Mouse (Mus musculus): ENCODE data around the gene Irgm1. TPM values are rescaled to one million over a fixed set of nuclear protein-coding genes. Genes with fewer than 3 reads are reported as not detected.

The Irgm1 gene
- polyA plus RNA-seq, 1 experiment, result 9.1 TPM

- peaks cover 25% of the 10 kb centered on the region for H3K36me3 ChIP-seq (ENCODE audit: control insufficient read depth, insufficient read depth)
- no peak for TF ChIP-seq CTCF (IDR thresholded peaks at IDR 0.05; ENCODE audit: control insufficient read depth, insufficient read depth, insufficient read length)
- no peak for TF ChIP-seq CEBPB (IDR thresholded peaks at IDR 0.05; ENCODE audit: low read depth)
- TF ChIP-seq FOSL1 (IDR thresholded peaks at IDR 0.05; ENCODE audit: insufficient read depth, low read length, poor library complexity, severe bottlenecking), result no peak
- no peak for TF ChIP-seq MAX (IDR thresholded peaks at IDR 0.05)
- no peak for TF ChIP-seq MYOG (IDR thresholded peaks at IDR 0.05; ENCODE audit: control insufficient read depth, extremely low read depth, insufficient read length)
- TF ChIP-seq MYOD1 (IDR thresholded peaks at IDR 0.05; ENCODE audit: control insufficient read depth, insufficient read length, low read depth), result no peak
- no peak for TF ChIP-seq USF1 (IDR thresholded peaks at IDR 0.05; ENCODE audit: low read depth)
- H3K4me3 ChIP-seq (ENCODE audit: insufficient read depth, poor library complexity, severe bottlenecking), result peak overlapping the region; percentile 78
- H3K79me2 ChIP-seq (ENCODE audit: control insufficient read depth, insufficient read depth), result peaks cover 41% of the 10 kb centered on the region
- H3ac ChIP-seq (ENCODE audit: control insufficient read depth, insufficient read length, low read depth), result no peak overlapping the region
- H3K79me3 ChIP-seq (ENCODE audit: low read depth), result peaks cover 33% of the 10 kb centered on the region
- no peaks in the 10 kb centered on the region for H3K27me3 ChIP-seq (ENCODE audit: control insufficient read depth, insufficient read depth, insufficient read length)
Measured at GRCm38 (mm10) chr11:48817794-48818193, 53.7 kb downstream of the Irgm1 start.

- H3ac ChIP-seq (ENCODE audit: control insufficient read depth, insufficient read length, low read depth), result peak within 1 kb of the TSS; percentile 94
- peaks cover 33% of the 10 kb centered on the region for H3K36me3 ChIP-seq (ENCODE audit: control insufficient read depth, insufficient read depth)
- peak within 1 kb of the TSS; percentile 78 for H3K4me3 ChIP-seq (ENCODE audit: insufficient read depth, poor library complexity, severe bottlenecking)
- TF ChIP-seq MAX (IDR thresholded peaks at IDR 0.05) (no peak), CTCF (IDR thresholded peaks at IDR 0.05; ENCODE audit: control insufficient read depth, insufficient read depth, insufficient read length) (no peak), USF1 (IDR thresholded peaks at IDR 0.05; ENCODE audit: low read depth) (no peak), FOSL1 (IDR thresholded peaks at IDR 0.05; ENCODE audit: insufficient read depth, low read length, poor library complexity, severe bottlenecking) (no peak), CEBPB (IDR thresholded peaks at IDR 0.05; ENCODE audit: low read depth) (no peak), MYOG (IDR thresholded peaks at IDR 0.05; ENCODE audit: control insufficient read depth, extremely low read depth, insufficient read length) (no peak), MYOD1 (IDR thresholded peaks at IDR 0.05; ENCODE audit: control insufficient read depth, insufficient read length, low read depth) (no peak)
- peaks cover 41% of the 10 kb centered on the region for H3K79me2 ChIP-seq (ENCODE audit: control insufficient read depth, insufficient read depth)
- no peaks in the 10 kb centered on the region for H3K27me3 ChIP-seq (ENCODE audit: control insufficient read depth, insufficient read depth, insufficient read length)
- H3K79me3 ChIP-seq (ENCODE audit: low read depth), result peaks cover 33% of the 10 kb centered on the region
Measured at GRCm38 (mm10) chr11:48816800-48817665, 54.5 kb downstream of the Irgm1 start, which contains the start of gene Trim41. Gene Trim41, minus strand, starts transcription at chr11:48817353.

- H3K79me3 ChIP-seq (ENCODE audit: low read depth), result peaks cover 33% of the 10 kb centered on the region
- TF ChIP-seq MYOG (IDR thresholded peaks at IDR 0.05; ENCODE audit: control insufficient read depth, extremely low read depth, insufficient read length) (no peak), MYOD1 (IDR thresholded peaks at IDR 0.05; ENCODE audit: control insufficient read depth, insufficient read length, low read depth) (no peak), CEBPB (IDR thresholded peaks at IDR 0.05; ENCODE audit: low read depth) (no peak), USF1 (IDR thresholded peaks at IDR 0.05; ENCODE audit: low read depth) (no peak), CTCF (IDR thresholded peaks at IDR 0.05; ENCODE audit: control insufficient read depth, insufficient read depth, insufficient read length) (no peak)
- H3K27me3 ChIP-seq (ENCODE audit: control insufficient read depth, insufficient read depth, insufficient read length), result no peaks in the 10 kb centered on the region
- peaks cover 41% of the 10 kb centered on the region for H3K79me2 ChIP-seq (ENCODE audit: control insufficient read depth, insufficient read depth)
- peaks cover 40% of the 10 kb centered on the region for H3K36me3 ChIP-seq (ENCODE audit: control insufficient read depth, insufficient read depth)
- peak overlapping the region; percentile 75 for H3ac ChIP-seq (ENCODE audit: control insufficient read depth, insufficient read length, low read depth)
- peak overlapping the region; percentile 78 for H3K4me3 ChIP-seq (ENCODE audit: insufficient read depth, poor library complexity, severe bottlenecking)
Measured at GRCm38 (mm10) chr11:48816281-48816781, 55.2 kb downstream of the Irgm1 start.

GRCm38 (mm10) chr11:48815851-48816250 is 55.6 kb downstream of the Irgm1 start:
- Histone ChIP-seq H3K4me3 (ENCODE audit: insufficient read depth, poor library complexity, severe bottlenecking) (peak overlapping the region; percentile 78), H3ac (ENCODE audit: control insufficient read depth, insufficient read length, low read depth) (peak overlapping the region; percentile 75), H3K79me2 (ENCODE audit: control insufficient read depth, insufficient read depth) (peaks cover 41% of the 10 kb centered on the region), H3K27me3 (ENCODE audit: control insufficient read depth, insufficient read depth, insufficient read length) (no peaks in the 10 kb centered on the region), H3K79me3 (ENCODE audit: low read depth) (peaks cover 33% of the 10 kb centered on the region), H3K36me3 (ENCODE audit: control insufficient read depth, insufficient read depth) (peaks cover 45% of the 10 kb centered on the region)
- TF ChIP-seq MAX (IDR thresholded peaks at IDR 0.05), result no peak
- TF ChIP-seq FOSL1 (IDR thresholded peaks at IDR 0.05; ENCODE audit: insufficient read depth, low read length, poor library complexity, severe bottlenecking), result no peak
- no peak for TF ChIP-seq CTCF (IDR thresholded peaks at IDR 0.05; ENCODE audit: control insufficient read depth, insufficient read depth, insufficient read length)
- TF ChIP-seq USF1 (IDR thresholded peaks at IDR 0.05; ENCODE audit: low read depth), result no peak
- no peak for TF ChIP-seq MYOD1 (IDR thresholded peaks at IDR 0.05; ENCODE audit: control insufficient read depth, insufficient read length, low read depth)
- no peak for TF ChIP-seq MYOG (IDR thresholded peaks at IDR 0.05; ENCODE audit: control insufficient read depth, extremely low read depth, insufficient read length)
- TF ChIP-seq CEBPB (IDR thresholded peaks at IDR 0.05; ENCODE audit: low read depth), result no peak

- Histone ChIP-seq H3K79me2 (ENCODE audit: control insufficient read depth, insufficient read depth) (peaks cover 41% of the 10 kb centered on the region), H3K79me3 (ENCODE audit: low read depth) (peaks cover 33% of the 10 kb centered on the region), H3K27me3 (ENCODE audit: control insufficient read depth, insufficient read depth, insufficient read length) (no peaks in the 10 kb centered on the region), H3K4me3 (ENCODE audit: insufficient read depth, poor library complexity, severe bottlenecking) (no peak overlapping the region), H3ac (ENCODE audit: control insufficient read depth, insufficient read length, low read depth) (no peak overlapping the region), H3K36me3 (ENCODE audit: control insufficient read depth, insufficient read depth) (peaks cover 65% of the 10 kb centered on the region)
- TF ChIP-seq CTCF (IDR thresholded peaks at IDR 0.05; ENCODE audit: control insufficient read depth, insufficient read depth, insufficient read length) (no peak), MYOG (IDR thresholded peaks at IDR 0.05; ENCODE audit: control insufficient read depth, extremely low read depth, insufficient read length) (no peak), CEBPB (IDR thresholded peaks at IDR 0.05; ENCODE audit: low read depth) (no peak), MAX (IDR thresholded peaks at IDR 0.05) (no peak), MYOD1 (IDR thresholded peaks at IDR 0.05; ENCODE audit: control insufficient read depth, insufficient read length, low read depth) (no peak), USF1 (IDR thresholded peaks at IDR 0.05; ENCODE audit: low read depth) (no peak), FOSL1 (IDR thresholded peaks at IDR 0.05; ENCODE audit: insufficient read depth, low read length, poor library complexity, severe bottlenecking) (no peak)
Measured at GRCm38 (mm10) chr11:48813782-48814181, 57.7 kb downstream of the Irgm1 start.

Other genes with a start within 250 kb of the Irgm1 start
- gene Rack1, start 71.4 kb downstream of the Irgm1 start, polyA plus RNA-seq (2012; fragmentation: generic; extraction: Trizol), result 3,051 TPM
- 24.4 TPM for gene Trim41, start 54.3 kb downstream of the Irgm1 start, polyA plus RNA-seq (2012; fragmentation: generic; extraction: Trizol)
- 1.9 TPM for gene Trim7, start 45.5 kb downstream of the Irgm1 start, polyA plus RNA-seq (2012; fragmentation: generic; extraction: Trizol)
- gene Gm12184, start 45.0 kb downstream of the Irgm1 start, polyA plus RNA-seq (2012; fragmentation: generic; extraction: Trizol), result 8.0 TPM
- gene Gm5431, start 30.5 kb upstream of the Irgm1 start, polyA plus RNA-seq (2012; fragmentation: generic; extraction: Trizol), result not detected
- 2.1 TPM for gene Psme2b, start 74.5 kb upstream of the Irgm1 start, polyA plus RNA-seq (2012; fragmentation: generic; extraction: Trizol)
- 0.05 TPM for gene Olfr56, start 107.2 kb upstream of the Irgm1 start, polyA plus RNA-seq (2012; fragmentation: generic; extraction: Trizol)
- gene 9930111J21Rik1, start 107.7 kb upstream of the Irgm1 start, polyA plus RNA-seq (2012; fragmentation: generic; extraction: Trizol), result 0.28 TPM
- gene Gm12185, start 120.5 kb upstream of the Irgm1 start, polyA plus RNA-seq (2012; fragmentation: generic; extraction: Trizol), result 0.01 TPM
- gene Tgtp1, start 122.5 kb upstream of the Irgm1 start, polyA plus RNA-seq (2012; fragmentation: generic; extraction: Trizol), result not detected
- 0.20 TPM for gene 9930111J21Rik2, start 179.6 kb upstream of the Irgm1 start, polyA plus RNA-seq (2012; fragmentation: generic; extraction: Trizol)
- 0.12 TPM for gene Tgtp2, start 192.5 kb upstream of the Irgm1 start, polyA plus RNA-seq (2012; fragmentation: generic; extraction: Trizol)
- gene Ifi47, start 204.9 kb upstream of the Irgm1 start, polyA plus RNA-seq (2012; fragmentation: generic; extraction: Trizol), result 1.7 TPM
- gene Olfr1396, start 243.2 kb upstream of the Irgm1 start, polyA plus RNA-seq (2012; fragmentation: generic; extraction: Trizol), result not detected

Measured in C2C12 (cell line).